Mouse (Mus musculus) telencephalon, adult 2 months (tissue): ENCODE results near the gene Sapcd1.

Source experiments
- DNase-seq: peaks from one replicate; pipeline ENCODE4 v3.0.0-alpha.2; 2011; ENCODE audit warnings: low read depth, low spot score

The Sapcd1 gene

GRCm38 (mm10) chr17:35029691-35030532 is 2.1 kb upstream of the Sapcd1 start:
- no peak for DNase-seq

DNA sequence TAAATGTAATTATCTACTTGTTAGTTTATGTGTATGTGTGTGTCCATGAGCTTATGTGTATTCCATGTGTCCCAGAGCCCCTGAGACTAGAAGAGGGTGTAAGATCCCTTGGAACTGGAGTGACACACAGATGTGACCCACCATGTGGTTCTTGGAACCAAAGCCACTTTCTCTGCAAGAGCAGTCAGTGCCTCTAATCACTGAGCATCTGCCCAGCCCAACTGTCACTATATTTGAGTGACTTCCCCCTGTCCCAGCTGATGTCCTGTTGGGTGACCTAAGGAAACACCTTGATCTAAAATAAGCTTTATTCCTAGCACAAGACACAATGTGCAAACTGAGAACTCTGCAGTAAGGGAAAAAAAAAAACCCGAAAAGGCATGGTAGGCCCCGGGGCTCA is 499 bp upstream of the Sapcd1 start:
- no peak for DNase-seq

DNA sequence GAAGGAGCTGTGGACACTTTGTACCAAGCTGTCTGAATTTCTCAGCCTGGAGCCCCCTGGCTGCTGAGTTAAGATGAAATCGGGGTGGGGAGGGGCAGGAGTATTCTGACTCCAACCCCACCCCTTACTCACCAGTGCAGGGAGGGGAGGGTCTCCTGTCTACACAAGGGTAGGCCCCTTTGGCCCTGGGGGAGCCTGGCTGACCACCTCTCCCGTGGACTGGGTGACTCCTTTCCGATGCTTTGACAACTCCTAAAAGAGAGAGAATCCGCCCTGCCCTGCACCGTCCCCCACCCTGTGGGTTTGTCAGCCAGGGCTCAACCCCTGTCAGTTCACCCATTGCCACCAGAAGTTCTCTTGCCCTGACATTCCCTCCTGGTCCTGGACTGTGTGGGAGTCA is 1.6 kb downstream of the Sapcd1 start:
- DNase-seq: no peak

GRCm38 (mm10) chr17:35024691-35025488 is 2.9 kb downstream of the Sapcd1 start:
- no peak for DNase-seq

DNA sequence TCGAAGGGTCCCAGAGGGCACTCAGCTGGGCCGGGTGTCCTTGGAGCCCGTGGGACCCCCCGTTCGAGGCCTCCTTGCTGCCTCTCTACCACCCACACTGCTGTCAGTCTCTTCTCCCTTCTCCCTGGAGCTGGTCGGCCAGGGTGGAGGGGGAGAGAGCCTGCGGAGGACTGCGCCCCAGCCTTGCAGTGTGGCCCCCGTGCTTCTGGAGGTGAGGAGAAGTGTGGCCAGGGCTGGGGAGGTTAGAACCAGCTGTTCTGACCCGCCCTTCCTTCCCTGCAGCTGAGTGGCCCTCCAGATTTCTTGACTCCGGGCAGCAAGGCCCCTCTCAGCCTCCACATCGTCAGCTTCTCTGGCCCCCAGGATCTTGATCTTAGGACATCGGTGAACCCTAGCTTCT is 3.6 kb downstream of the Sapcd1 start:
- DNase-seq: no peak

GRCm38 (mm10) chr17:35023756-35024155 is 4.1 kb downstream of the Sapcd1 start:
- DNase-seq: no peak

DNA sequence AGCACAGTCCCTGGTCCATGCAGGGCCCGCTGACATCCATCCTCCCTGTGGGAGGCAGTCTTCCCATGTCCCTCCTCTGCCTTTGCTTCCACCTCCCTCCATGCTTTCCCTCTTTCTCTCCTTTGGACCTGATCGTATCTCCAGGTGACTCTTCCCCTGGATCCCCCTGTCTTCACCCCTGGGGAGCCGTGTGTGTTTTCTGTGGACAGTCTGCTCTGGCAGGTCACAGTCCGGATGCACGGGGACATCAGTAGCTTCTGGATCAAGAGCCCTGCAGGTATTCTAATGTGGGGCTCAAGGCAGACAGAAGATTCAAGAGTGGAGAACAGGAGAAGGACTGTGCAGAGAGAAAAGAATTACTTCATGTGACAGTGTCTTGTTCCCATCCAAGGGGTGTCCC is 4.6 kb downstream of the Sapcd1 start:
- no peak for DNase-seq

- DNase-seq: no peak
These were observed 5.2 kb downstream of the Sapcd1 start for GRCm38 (mm10) chr17:35022541-35023060.

DNA sequence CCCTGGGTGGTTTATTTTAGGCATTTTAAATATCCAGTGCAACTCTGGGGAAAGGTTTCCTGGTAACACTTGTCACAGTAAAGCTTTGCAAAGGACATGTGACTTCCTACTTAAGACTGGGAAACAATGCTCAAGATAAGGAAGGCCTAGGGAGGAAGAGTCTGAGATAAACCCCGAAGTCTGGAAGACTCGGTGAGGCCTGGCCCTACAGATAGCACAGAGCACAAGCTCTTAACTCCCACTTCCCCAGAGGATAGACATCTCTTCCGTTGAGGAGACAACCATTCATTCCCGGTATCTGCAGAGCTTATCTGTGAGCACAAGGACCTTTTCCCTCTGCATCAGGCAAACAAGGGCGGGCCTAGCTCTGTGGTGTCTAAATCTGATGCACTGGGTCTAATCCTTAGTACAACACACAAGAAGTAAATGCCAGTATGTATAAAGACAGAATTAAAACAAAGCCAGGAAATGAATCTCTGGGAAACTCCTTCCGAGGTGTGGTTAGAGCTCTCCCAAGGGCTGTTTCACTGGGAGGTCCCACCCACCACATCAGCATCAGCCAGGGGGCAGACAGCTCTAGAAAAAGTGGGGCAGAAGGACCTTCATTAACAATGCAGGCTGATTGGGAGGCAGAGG is 5.9 kb downstream of the Sapcd1 start:
- DNase-seq: no peak

GRCm38 (mm10) chr17:35021163-35021808 is 6.5 kb downstream of the Sapcd1 start:
- peak; percentile 16 for DNase-seq

DNA sequence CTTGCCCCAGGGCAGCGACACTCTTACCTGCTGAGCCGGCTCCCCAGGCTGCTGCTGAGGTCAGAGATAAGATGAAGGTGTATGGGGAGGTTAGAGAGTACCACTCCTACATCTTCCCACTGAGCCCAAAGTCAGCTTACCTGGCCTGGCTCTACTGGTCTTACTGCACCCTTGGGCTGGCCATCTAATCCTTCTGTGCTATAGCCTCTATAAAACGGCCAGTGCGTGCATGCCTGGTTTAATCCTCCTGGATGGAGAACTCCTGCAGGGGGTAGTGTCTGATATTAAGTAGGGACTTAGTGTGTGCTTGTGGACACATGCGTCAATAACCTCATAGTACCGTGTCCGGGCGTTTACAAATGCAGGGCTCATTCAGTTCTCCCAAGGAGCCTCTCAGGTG is 7.3 kb downstream of the Sapcd1 start:
- DNase-seq: no peak

- no peak for DNase-seq
These were observed 7.9 kb downstream of the Sapcd1 start for GRCm38 (mm10) chr17:35019894-35020293.

GRCm38 (mm10) chr17:35018171-35018570 is 9.6 kb downstream of the Sapcd1 start:
- DNase-seq: no peak

- no peak for DNase-seq
These were observed 10.1 kb downstream of the Sapcd1 start for GRCm38 (mm10) chr17:35017706-35018030.

GRCm38 (mm10) chr17:35016791-35017705 is 10.8 kb downstream of the Sapcd1 start:
- no peak for DNase-seq

DNA sequence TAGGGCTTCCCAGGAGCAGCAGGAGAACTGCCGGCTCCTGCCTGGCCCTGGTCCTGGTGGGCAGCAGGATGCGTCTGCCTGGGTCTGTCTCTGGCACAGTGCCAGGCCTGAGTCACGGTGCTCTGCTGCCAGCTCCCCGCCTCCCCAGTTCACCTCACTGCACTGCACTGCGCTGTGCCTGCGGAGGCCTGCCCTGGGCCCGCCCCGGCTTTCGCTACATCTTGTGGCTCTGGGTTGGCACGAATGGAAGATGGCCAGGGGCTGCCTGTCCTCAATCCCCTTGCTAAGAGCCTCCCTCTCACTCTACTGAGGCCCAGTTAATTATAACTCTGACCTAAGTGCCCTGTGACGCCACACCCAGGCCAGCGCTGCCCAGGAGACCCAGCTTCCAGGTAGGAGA is 11.4 kb downstream of the Sapcd1 start, which contains the start of gene Vwa7:
Gene Vwa7, plus strand, starts transcription at position 204 of the 400 bp plus-strand sequence.
- no peak for DNase-seq

DNA sequence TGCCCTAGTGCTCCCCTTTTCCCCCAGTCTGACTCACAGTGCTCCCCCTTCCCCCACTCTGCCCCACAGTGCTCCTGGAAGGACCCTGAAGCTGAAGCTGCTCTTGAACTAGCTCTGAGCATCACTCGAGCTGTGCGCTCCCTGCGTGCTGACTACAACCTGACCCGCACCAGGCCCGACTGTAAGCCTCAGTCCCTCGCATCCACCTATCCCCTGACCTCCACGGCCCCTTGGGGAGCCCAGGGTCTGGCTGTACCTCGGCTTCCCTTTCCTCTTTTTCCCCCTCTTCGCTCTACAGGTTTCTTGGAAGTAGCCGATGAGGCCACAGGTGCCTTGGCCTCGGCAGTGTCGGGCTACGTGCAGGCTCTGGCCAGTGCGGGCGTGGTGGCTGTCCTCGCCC is 12.5 kb downstream of the Sapcd1 start:
- DNase-seq: no peak

GRCm38 (mm10) chr17:35013221-35013620 is 14.6 kb downstream of the Sapcd1 start:
- no peak for DNase-seq

DNA sequence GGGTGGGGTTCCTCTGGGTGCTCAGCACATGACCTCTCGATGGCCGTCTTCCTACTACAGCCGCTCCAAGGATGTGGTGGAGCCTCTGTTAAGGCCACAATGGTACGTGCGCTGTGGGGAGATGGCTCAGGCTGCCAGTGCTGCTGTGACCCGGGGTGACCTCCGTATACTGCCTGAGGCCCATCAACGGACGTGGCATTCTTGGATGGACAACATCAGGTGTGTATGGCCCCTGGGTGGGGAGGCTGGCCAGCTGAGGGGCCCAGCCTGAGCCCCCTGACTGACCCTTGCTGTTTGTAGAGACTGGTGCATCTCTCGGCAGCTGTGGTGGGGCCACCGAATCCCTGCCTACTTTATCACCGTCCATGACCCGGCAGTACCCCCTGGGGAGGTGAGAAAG is 15.4 kb downstream of the Sapcd1 start:
- no peak for DNase-seq

GRCm38 (mm10) chr17:35011440-35011839 is 16.4 kb downstream of the Sapcd1 start:
- DNase-seq: no peak

GRCm38 (mm10) chr17:35009586-35009985 is 18.2 kb downstream of the Sapcd1 start:
- no peak for DNase-seq
